Mouse (Mus musculus): ENCODE measurements around the gene Dolk.

DNA sequence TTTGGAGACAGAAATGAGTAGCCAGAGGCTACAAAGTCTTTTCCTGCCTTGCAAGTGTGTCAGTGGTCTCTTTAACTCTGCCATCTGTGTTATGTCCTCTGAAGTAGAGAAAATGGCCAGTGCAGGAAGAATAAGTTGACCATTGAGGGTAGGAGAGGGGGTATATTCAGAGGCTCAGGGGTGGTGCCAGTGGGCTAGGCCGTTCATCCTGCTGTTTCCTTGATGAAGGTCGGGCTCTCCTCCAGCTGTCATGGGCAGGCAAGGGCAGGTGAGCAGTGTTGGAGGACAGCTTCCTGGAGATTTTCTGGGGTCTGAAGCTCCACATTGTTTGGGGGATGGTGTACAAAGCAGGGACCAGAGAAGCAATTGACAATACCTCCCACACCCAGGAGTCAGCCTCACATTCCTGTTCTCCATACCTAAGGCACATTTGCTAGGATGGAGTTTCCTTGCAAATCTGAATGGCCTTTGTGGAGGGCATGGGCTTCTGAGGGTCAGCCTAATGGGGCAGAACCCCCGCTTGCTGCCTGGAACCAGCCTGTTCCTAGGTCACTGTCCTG is 47.1 kb downstream of the Dolk start:
- TF ChIP-seq CTCF (IDR thresholded peaks at IDR 0.05; ENCODE audit: borderline replicate concordance, control insufficient read depth, extremely low read depth, insufficient read depth, low read length, poor library complexity) = no peak
- TF ChIP-seq POLR2A (IDR thresholded peaks at IDR 0.05; ENCODE audit: control insufficient read depth, extremely low read depth, insufficient read depth, low read length, poor library complexity) = no peak
